Mouse (Mus musculus): ENCODE results near the gene Cacna2d1. TPM values are rescaled to one million over a fixed set of nuclear protein-coding genes. Genes with fewer than 3 reads are reported as not detected.

The Cacna2d1 gene
- polyA plus RNA-seq, 1 experiment = 184 TPM

- 88% methylated on average over 2 of the region's 2 CpGs for WGBS
Observed at GRCm38 (mm10) chr5:16098766-16099165, 164.3 kb downstream of the Cacna2d1 start.

GRCm38 (mm10) chr5:16101820-16102219 lies 167.3 kb downstream of the Cacna2d1 start:
- Histone ChIP-seq H3K4me3 (ENCODE audit: insufficient read depth, low read depth, low read length) (no peak overlapping the region), H3K4me1 (ENCODE audit: control insufficient read depth, insufficient read depth, low read length) (no peaks in the 10 kb centered on the region), H3K27ac (ENCODE audit: insufficient read depth, low read depth, low read length) (no peak overlapping the region)
- WGBS = 100% methylated on average over 1 of the region's 1 CpGs
- TF ChIP-seq CTCF (IDR thresholded peaks at IDR 0.05; ENCODE audit: insufficient read depth, low read depth, low read length) (no peak), POLR2A (IDR thresholded peaks at IDR 0.05; ENCODE audit: insufficient read depth, low read depth, low read length) (no peak)

More at GRCm38 (mm10) chr5:16098766-16099165, 164.3 kb downstream of the Cacna2d1 start:
- no peak overlapping the region for H3K27ac ChIP-seq (ENCODE audit: insufficient read depth, low read depth, low read length)
- H3K4me1 ChIP-seq (ENCODE audit: control insufficient read depth, insufficient read depth, low read length) = no peaks in the 10 kb centered on the region
- no peak overlapping the region for H3K4me3 ChIP-seq (ENCODE audit: insufficient read depth, low read depth, low read length)
- TF ChIP-seq CTCF (IDR thresholded peaks at IDR 0.05; ENCODE audit: insufficient read depth, low read depth, low read length) (no peak), POLR2A (IDR thresholded peaks at IDR 0.05; ENCODE audit: insufficient read depth, low read depth, low read length) (no peak)

- H3K27ac ChIP-seq (ENCODE audit: insufficient read depth, low read depth, low read length) = no peak overlapping the region
- TF ChIP-seq CTCF (IDR thresholded peaks at IDR 0.05; ENCODE audit: insufficient read depth, low read depth, low read length) = no peak
- no peak for TF ChIP-seq POLR2A (IDR thresholded peaks at IDR 0.05; ENCODE audit: insufficient read depth, low read depth, low read length)
Observed at GRCm38 (mm10) chr5:16105701-16106100, 171.2 kb downstream of the Cacna2d1 start.

GRCm38 (mm10) chr5:16110643-16111042 lies 176.2 kb downstream of the Cacna2d1 start:
- WGBS = 26% methylated on average over 1 of the region's 1 CpGs
- no peak overlapping the region for H3K4me3 ChIP-seq (ENCODE audit: insufficient read depth, low read depth, low read length)
- TF ChIP-seq CTCF (IDR thresholded peaks at IDR 0.05; ENCODE audit: insufficient read depth, low read depth, low read length) (no peak), POLR2A (IDR thresholded peaks at IDR 0.05; ENCODE audit: insufficient read depth, low read depth, low read length) (no peak)
- no peaks in the 10 kb centered on the region for H3K4me1 ChIP-seq (ENCODE audit: control insufficient read depth, insufficient read depth, low read length)
- no peak overlapping the region for H3K27ac ChIP-seq (ENCODE audit: insufficient read depth, low read depth, low read length)

More at GRCm38 (mm10) chr5:16105701-16106100, 171.2 kb downstream of the Cacna2d1 start:
- H3K4me1 ChIP-seq (ENCODE audit: control insufficient read depth, insufficient read depth, low read length) = no peaks in the 10 kb centered on the region
- no peak overlapping the region for H3K4me3 ChIP-seq (ENCODE audit: insufficient read depth, low read depth, low read length)
- 64% methylated on average over 2 of the region's 2 CpGs for WGBS

- TF ChIP-seq POLR2A (IDR thresholded peaks at IDR 0.05; ENCODE audit: insufficient read depth, low read depth, low read length) (no peak), CTCF (IDR thresholded peaks at IDR 0.05; ENCODE audit: insufficient read depth, low read depth, low read length) (no peak)
- no peak overlapping the region for H3K27ac ChIP-seq (ENCODE audit: insufficient read depth, low read depth, low read length)
- no peak overlapping the region for H3K4me3 ChIP-seq (ENCODE audit: insufficient read depth, low read depth, low read length)
- WGBS = 91% methylated on average over 1 of the region's 1 CpGs
- no peaks in the 10 kb centered on the region for H3K4me1 ChIP-seq (ENCODE audit: control insufficient read depth, insufficient read depth, low read length)
Observed at GRCm38 (mm10) chr5:16113879-16114278, 179.4 kb downstream of the Cacna2d1 start.

GRCm38 (mm10) chr5:16121334-16121733 lies 186.8 kb downstream of the Cacna2d1 start:
- TF ChIP-seq CTCF (IDR thresholded peaks at IDR 0.05; ENCODE audit: insufficient read depth, low read depth, low read length) (no peak), POLR2A (IDR thresholded peaks at IDR 0.05; ENCODE audit: insufficient read depth, low read depth, low read length) (no peak)
- Histone ChIP-seq H3K4me3 (ENCODE audit: insufficient read depth, low read depth, low read length) (no peak overlapping the region), H3K27ac (ENCODE audit: insufficient read depth, low read depth, low read length) (no peak overlapping the region), H3K4me1 (ENCODE audit: control insufficient read depth, insufficient read depth, low read length) (no peaks in the 10 kb centered on the region)
- WGBS = 77% methylated on average over 11 of the region's 11 CpGs

GRCm38 (mm10) chr5:16122110-16122509 lies 187.6 kb downstream of the Cacna2d1 start:
- 82% methylated on average over 6 of the region's 6 CpGs for WGBS
- Histone ChIP-seq H3K4me3 (ENCODE audit: insufficient read depth, low read depth, low read length) (no peak overlapping the region), H3K27ac (ENCODE audit: insufficient read depth, low read depth, low read length) (no peak overlapping the region), H3K4me1 (ENCODE audit: control insufficient read depth, insufficient read depth, low read length) (no peaks in the 10 kb centered on the region)
- TF ChIP-seq POLR2A (IDR thresholded peaks at IDR 0.05; ENCODE audit: insufficient read depth, low read depth, low read length) (no peak), CTCF (IDR thresholded peaks at IDR 0.05; ENCODE audit: insufficient read depth, low read depth, low read length) (no peak)

- H3K4me1 ChIP-seq (ENCODE audit: control insufficient read depth, insufficient read depth, low read length) = no peaks in the 10 kb centered on the region
- H3K27ac ChIP-seq (ENCODE audit: insufficient read depth, low read depth, low read length) = no peak overlapping the region
- WGBS = 53% methylated on average over 6 of the region's 6 CpGs
- H3K4me3 ChIP-seq (ENCODE audit: insufficient read depth, low read depth, low read length) = no peak overlapping the region
- TF ChIP-seq CTCF (IDR thresholded peaks at IDR 0.05; ENCODE audit: insufficient read depth, low read depth, low read length) (no peak), POLR2A (IDR thresholded peaks at IDR 0.05; ENCODE audit: insufficient read depth, low read depth, low read length) (no peak)
Observed at GRCm38 (mm10) chr5:16134286-16135094, 200.0 kb downstream of the Cacna2d1 start.

GRCm38 (mm10) chr5:16135986-16136385 lies 201.5 kb downstream of the Cacna2d1 start:
- TF ChIP-seq POLR2A (IDR thresholded peaks at IDR 0.05; ENCODE audit: insufficient read depth, low read depth, low read length) (no peak), CTCF (IDR thresholded peaks at IDR 0.05; ENCODE audit: insufficient read depth, low read depth, low read length) (no peak)

More at GRCm38 (mm10) chr5:16135986-16136385, 201.5 kb downstream of the Cacna2d1 start:
- Histone ChIP-seq H3K4me1 (ENCODE audit: control insufficient read depth, insufficient read depth, low read length) (no peaks in the 10 kb centered on the region), H3K4me3 (ENCODE audit: insufficient read depth, low read depth, low read length) (no peak overlapping the region), H3K27ac (ENCODE audit: insufficient read depth, low read depth, low read length) (no peak overlapping the region)
- 64% methylated on average over 3 of the region's 3 CpGs for WGBS
